Mouse (Mus musculus) neural tube, embryonic 15.5 days (tissue): Measurements from ENCODE around the gene Pisd. TPM values are rescaled to one million over a fixed set of nuclear protein-coding genes. Genes with fewer than 3 reads are reported as not detected.
"Not testable (repeated sequence)": the region's sequence is repeated elsewhere in the genome, so short reads cannot be mapped to it uniquely, and the experiment has no call there.

ENCODE experiments used
- ATAC-seq: fragments of 200-750 bp; cut with Nextera tagmentation; 2 replicates; pipeline ENCODE4 v1.8.0; 2017; ENCODE audit warnings: mild to moderate bottlenecking, moderate TSS enrichment, moderate library complexity; ENCODE audit not compliant: low FRiP score
- H3K27ac ChIP-seq: fragments of 300-500 bp; sonication (generic); replicated peaks from 2 replicates; pipeline ENCODE4 v1.5.1; 2015; ENCODE audit warnings: mild to moderate bottlenecking, inconsistent platforms
- H3K27me3 ChIP-seq: fragments of 300-500 bp; sonication (generic); replicated peaks from 2 replicates; pipeline ENCODE4 v1.6.1; 2015; ENCODE audit warnings: inconsistent platforms
- H3K36me3 ChIP-seq: fragments of 300-500 bp; sonication (generic); 2 replicates; pipeline ENCODE4 v1.6.1; 2015; ENCODE audit warnings: inconsistent platforms
- H3K4me1 ChIP-seq: fragments of 300-500 bp; sonication (generic); 2 replicates; pipeline ENCODE4 v1.6.1; 2015; ENCODE audit warnings: inconsistent platforms
- H3K4me2 ChIP-seq: fragments of 300-500 bp; sonication (generic); 2 replicates; pipeline ENCODE4 v1.6.1; 2015; ENCODE audit warnings: inconsistent platforms, mild to moderate bottlenecking, moderate library complexity
- H3K4me3 ChIP-seq: fragments of 300-500 bp; sonication (generic); replicated peaks from 2 replicates; pipeline ENCODE4 v1.5.1; 2015; ENCODE audit warnings: mild to moderate bottlenecking, inconsistent platforms
- H3K9ac ChIP-seq: fragments of 300-500 bp; sonication (generic); replicated peaks from 2 replicates; pipeline ENCODE4 v1.6.1; 2015; ENCODE audit warnings: mild to moderate bottlenecking, inconsistent platforms
- H3K9me3 ChIP-seq: fragments of 300-500 bp; sonication (generic); replicated peaks from 2 replicates; pipeline ENCODE4 v1.6.1; 2016; ENCODE audit warnings: inconsistent platforms
- WGBS: fragments of 180-500 bp; shearing (Covaris S2); methylation state at CpG from one replicate; pipeline ENCODE4 v1.1.7; 2015; ENCODE audit warnings: mixed read lengths; 5-methylcytosine and 5-hydroxymethylcytosine counted together
- polyA plus RNA-seq: library from polyadenylated mRNA; unstranded; fragments of >200 nt; fragmentation: Nextera tagmentation; extraction: Ambion mirVana; gene quantifications from 2 replicates; pipeline ENCODE4 v1.2.1, GENCODE M21; 2015

Gene Pisd
- polyA plus RNA-seq, 1 experiment from 2014 or later, result 92.2 TPM

DNA sequence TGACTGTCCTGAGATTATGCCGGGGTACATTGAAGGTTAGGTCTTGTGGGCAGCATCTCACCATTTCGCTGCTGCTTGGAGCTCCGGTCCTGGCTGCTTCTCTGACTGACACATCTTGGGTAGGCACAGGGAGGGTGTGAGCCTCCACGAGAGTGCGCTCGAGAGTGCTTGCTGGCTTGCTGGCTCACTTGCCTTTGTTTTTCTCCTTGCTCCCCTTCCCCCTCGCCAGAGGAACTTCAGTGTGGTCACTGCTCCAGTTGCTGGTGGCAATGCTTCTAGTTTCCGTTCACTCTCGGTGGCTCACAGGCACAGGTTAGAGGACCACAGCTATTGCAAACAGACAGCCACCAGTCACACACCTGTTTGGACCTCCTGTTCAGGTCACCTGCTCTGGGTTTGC is 43.3 kb downstream of the Pisd start:
- WGBS, result 63% methylated on average over 9 of the region's 9 CpGs
- no peak overlapping the region for H3K9ac ChIP-seq
- peaks cover 15% of the 10 kb centered on the region for H3K4me1 ChIP-seq
- no peaks in the 10 kb centered on the region for H3K9me3 ChIP-seq
- H3K27ac ChIP-seq, result peak overlapping the region; percentile 77
- ATAC-seq, result no peak
- peaks cover 8% of the 10 kb centered on the region; the same call in 1 of the 2 replicates for H3K36me3 ChIP-seq
- H3K27me3 ChIP-seq, result no peaks in the 10 kb centered on the region
- H3K4me3 ChIP-seq, result no peak overlapping the region
- no peak overlapping the region for H3K4me2 ChIP-seq

DNA sequence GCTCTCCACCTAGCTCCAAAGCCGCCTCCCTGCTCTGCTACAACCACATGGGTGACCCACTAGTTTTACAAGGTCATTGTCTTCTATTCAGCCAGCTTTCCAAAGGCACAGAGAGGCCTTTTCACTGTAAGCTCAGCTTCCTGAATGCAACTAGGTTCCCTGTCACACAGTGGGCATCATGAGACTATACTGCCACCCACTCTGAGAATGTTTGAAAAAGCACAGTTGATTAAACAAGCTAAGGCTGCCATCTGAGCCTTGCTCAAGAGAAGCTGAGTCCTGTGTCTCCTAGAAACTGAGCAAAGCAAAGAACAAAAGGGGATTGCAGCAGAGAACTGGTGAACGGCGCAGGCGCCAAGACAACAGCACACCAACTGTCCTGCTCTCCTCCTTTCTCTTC is 44.1 kb downstream of the Pisd start:
- not testable (repeated sequence) for H3K9ac ChIP-seq, H3K9me3 ChIP-seq, H3K4me2 ChIP-seq, H3K36me3 ChIP-seq, H3K27me3 ChIP-seq, H3K4me3 ChIP-seq
- Histone ChIP-seq H3K4me1 (peaks cover 12% of the 10 kb centered on the region), H3K27ac (peak overlapping the region; percentile 77)
- peak; percentile 29; the same call in 1 of the 2 replicates for ATAC-seq
- WGBS, result 58% methylated on average over 4 of the region's 4 CpGs

DNA sequence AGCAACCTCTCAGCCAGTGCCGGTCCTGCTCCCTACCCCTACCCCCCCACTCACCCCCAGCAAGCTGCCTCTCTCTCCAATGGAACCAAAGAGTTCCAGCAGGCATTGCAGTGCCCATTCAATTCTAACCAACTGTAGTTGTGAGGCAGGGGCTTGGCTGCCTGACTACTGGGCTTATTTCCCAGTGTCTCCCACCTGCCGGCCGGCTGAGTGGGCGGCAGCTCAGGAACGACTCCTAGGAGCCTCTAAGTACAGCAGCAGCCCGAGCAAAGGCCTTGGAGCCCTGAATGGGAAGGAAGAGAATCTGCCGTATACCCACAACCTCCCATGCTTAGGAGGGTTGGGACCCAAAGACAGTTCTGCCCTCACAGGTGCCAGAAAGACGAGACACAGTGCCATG is 44.6 kb downstream of the Pisd start:
- ATAC-seq, H3K4me3 ChIP-seq, H3K9me3 ChIP-seq, H3K36me3 ChIP-seq, H3K9ac ChIP-seq, H3K27me3 ChIP-seq, H3K4me2 ChIP-seq: not testable (repeated sequence)
- peak overlapping the region; percentile 48 for H3K27ac ChIP-seq
- H3K4me1 ChIP-seq, result peaks cover 12% of the 10 kb centered on the region
- 83% methylated on average over 8 of the region's 8 CpGs for WGBS

DNA sequence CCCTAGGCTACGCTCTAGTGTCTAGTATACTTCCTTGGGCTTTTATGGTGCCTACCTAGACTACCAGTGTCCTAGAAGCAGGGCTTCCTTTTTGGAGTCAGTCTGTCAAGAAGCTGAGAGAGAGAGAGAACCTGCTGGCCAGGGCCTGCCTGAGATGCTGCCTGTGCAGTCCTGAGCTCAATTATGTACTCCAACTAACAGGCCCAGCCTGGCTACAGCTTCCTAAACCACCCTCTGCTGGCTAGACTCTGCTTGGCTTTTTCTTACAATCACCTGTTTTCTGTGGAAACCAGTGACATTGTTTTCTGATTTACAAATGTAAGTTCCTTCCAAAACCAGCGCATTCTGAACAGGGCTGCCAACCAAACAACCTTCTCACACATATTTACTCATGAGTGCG is 45.3 kb downstream of the Pisd start:
- Histone ChIP-seq H3K4me3 (no peak overlapping the region), H3K27ac (no peak overlapping the region), H3K9ac (no peak overlapping the region), H3K9me3 (no peaks in the 10 kb centered on the region), H3K36me3 (peaks cover 9% of the 10 kb centered on the region), H3K27me3 (no peaks in the 10 kb centered on the region), H3K4me2 (no peak overlapping the region), H3K4me1 (peaks cover 12% of the 10 kb centered on the region)
- 96% methylated on average over 3 of the region's 3 CpGs for WGBS
- no peak for ATAC-seq

DNA sequence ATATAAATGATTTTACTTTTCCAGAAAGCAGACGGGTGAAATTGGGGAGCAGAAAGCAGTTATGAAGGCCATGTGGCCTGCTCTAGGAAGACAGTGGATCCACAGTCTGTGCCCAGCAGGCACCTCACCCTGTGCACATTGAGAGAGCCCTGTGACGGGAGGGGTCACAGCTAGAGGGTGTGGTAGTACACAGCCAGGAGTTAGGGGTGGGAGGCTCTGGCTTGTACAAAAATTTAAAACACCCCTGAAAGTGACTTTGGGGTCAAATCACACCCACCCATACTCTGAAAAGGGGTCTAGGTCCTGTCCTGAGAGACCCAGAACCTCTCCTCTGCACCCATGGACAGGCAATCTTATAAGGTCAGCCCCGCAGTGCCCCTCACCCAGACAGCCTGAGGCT is 48.7 kb downstream of the Pisd start:
- H3K27ac ChIP-seq, H3K4me3 ChIP-seq, ATAC-seq, H3K4me2 ChIP-seq, H3K9ac ChIP-seq, H3K4me1 ChIP-seq, H3K9me3 ChIP-seq, H3K27me3 ChIP-seq: not testable (repeated sequence)
- 94% methylated on average over 3 of the region's 3 CpGs for WGBS
- peaks cover 17% of the 10 kb centered on the region for H3K36me3 ChIP-seq

DNA sequence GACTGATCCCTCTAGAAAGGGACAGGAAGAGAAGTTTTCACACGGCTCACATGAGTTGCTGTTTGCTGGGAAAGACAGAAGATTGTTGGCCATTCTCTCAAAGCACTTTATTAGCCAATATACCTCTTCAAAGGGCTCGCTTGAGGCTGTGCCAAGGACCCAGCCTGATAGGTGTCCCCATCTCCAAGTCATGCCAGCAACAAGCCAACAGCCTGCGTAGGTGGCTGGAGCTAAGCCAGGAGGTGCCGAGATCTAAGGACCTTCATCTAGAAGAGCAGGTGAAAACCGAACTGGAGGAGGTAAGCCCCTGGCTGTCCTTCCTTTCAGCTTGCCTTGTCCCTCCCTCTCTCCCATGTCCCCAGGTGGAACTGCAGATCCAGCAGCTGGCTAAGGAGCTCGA is 49.7 kb downstream of the Pisd start:
- ATAC-seq, result no peak
- H3K9ac ChIP-seq, result no peak overlapping the region
- no peak overlapping the region for H3K4me3 ChIP-seq
- 90% methylated on average over 6 of the region's 6 CpGs for WGBS
- H3K27me3 ChIP-seq, result no peaks in the 10 kb centered on the region
- no peak overlapping the region for H3K27ac ChIP-seq
- peaks cover 4% of the 10 kb centered on the region; the same call in 1 of the 2 replicates for H3K4me1 ChIP-seq
- no peak overlapping the region for H3K4me2 ChIP-seq
- H3K9me3 ChIP-seq, result no peaks in the 10 kb centered on the region
- peaks cover 17% of the 10 kb centered on the region for H3K36me3 ChIP-seq

GRCm38 (mm10) chr5:32733892-32734291 is 51.6 kb downstream of the Pisd start:
- H3K9ac ChIP-seq, ATAC-seq, H3K4me1 ChIP-seq, H3K4me2 ChIP-seq, H3K9me3 ChIP-seq, H3K4me3 ChIP-seq, H3K27me3 ChIP-seq, H3K27ac ChIP-seq: not testable (repeated sequence)
- WGBS, result 97% methylated on average over 6 of the region's 6 CpGs
- H3K36me3 ChIP-seq, result peaks cover 17% of the 10 kb centered on the region

GRCm38 (mm10) chr5:32728851-32729250 is 56.6 kb downstream of the Pisd start:
- Histone ChIP-seq H3K9me3 (no peaks in the 10 kb centered on the region), H3K9ac (no peak overlapping the region), H3K4me3 (no peak overlapping the region), H3K27me3 (no peaks in the 10 kb centered on the region), H3K27ac (no peak overlapping the region), H3K4me2 (no peak overlapping the region), H3K36me3 (peaks cover 4% of the 10 kb centered on the region), H3K4me1 (no peaks in the 10 kb centered on the region)
- WGBS, result 87% methylated on average over 8 of the region's 8 CpGs
- ATAC-seq, result no peak

DNA sequence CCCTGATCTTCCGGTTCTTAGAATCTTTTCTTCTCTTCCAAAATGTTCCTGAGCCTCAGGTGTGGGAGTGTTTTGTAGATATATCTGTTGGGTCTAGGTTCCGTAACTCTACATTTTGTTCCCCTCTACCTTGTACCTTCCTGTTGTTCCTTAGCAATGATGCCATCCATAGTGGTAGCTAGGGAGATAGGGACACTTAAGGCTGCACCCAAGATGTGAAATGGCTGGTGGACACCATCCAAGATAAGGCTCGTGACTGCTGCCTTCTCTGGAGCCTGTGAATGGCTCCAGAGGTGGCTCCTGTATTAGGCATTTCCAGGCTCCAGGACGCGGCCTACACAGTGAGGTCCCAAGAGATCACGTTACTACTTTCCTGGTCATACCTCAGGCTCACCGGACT is 57.1 kb downstream of the Pisd start:
- 86% methylated on average over 7 of the region's 7 CpGs for WGBS

GRCm38 (mm10) chr5:32725397-32725796 is 60.0 kb downstream of the Pisd start:
- H3K9me3 ChIP-seq, H3K9ac ChIP-seq, H3K4me3 ChIP-seq, H3K27me3 ChIP-seq, H3K36me3 ChIP-seq, ATAC-seq, H3K4me1 ChIP-seq, H3K4me2 ChIP-seq, H3K27ac ChIP-seq: not testable (repeated sequence)
- WGBS, result 77% methylated on average over 3 of the region's 3 CpGs

More for the DNA sequence above, 57.1 kb downstream of the Pisd start:
- no peak overlapping the region for H3K27ac ChIP-seq
- no peaks in the 10 kb centered on the region for H3K36me3 ChIP-seq
- H3K4me1 ChIP-seq, result no peaks in the 10 kb centered on the region
- H3K9me3 ChIP-seq, result no peaks in the 10 kb centered on the region
- no peak overlapping the region for H3K4me2 ChIP-seq
- no peaks in the 10 kb centered on the region for H3K27me3 ChIP-seq
- H3K9ac ChIP-seq, result no peak overlapping the region
- ATAC-seq, result no peak
- no peak overlapping the region for H3K4me3 ChIP-seq

DNA sequence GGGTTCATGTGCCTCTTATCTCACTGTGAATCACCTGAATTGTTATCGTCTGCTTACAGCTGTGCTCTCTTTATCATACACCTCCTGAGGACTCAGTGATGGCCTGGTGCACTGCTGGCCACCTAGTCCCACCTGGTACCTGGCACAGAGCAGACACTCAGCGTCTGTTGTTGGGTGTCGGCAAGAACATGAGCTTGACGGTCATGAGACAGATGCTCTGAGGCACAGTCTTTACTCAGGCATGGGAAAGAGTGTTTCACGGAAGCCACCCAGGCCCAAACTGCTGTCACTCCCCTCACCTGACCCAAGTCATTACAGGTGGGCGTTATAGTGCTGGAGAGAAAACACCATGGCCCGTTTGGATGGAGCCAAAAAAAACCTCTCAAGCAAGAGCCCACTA is 61.5 kb downstream of the Pisd start:
- no peak overlapping the region for H3K27ac ChIP-seq
- H3K36me3 ChIP-seq, result no peaks in the 10 kb centered on the region
- H3K4me1 ChIP-seq, result no peaks in the 10 kb centered on the region
- ATAC-seq, result no peak
- no peaks in the 10 kb centered on the region for H3K9me3 ChIP-seq
- no peaks in the 10 kb centered on the region for H3K27me3 ChIP-seq
- no peak overlapping the region for H3K9ac ChIP-seq
- no peak overlapping the region for H3K4me3 ChIP-seq
- WGBS, result 91% methylated on average over 7 of the region's 7 CpGs
- no peak overlapping the region for H3K4me2 ChIP-seq

GRCm38 (mm10) chr5:32722711-32723110 is 62.7 kb downstream of the Pisd start:
- not testable (repeated sequence) for H3K9ac ChIP-seq, H3K4me2 ChIP-seq, H3K4me3 ChIP-seq, H3K27ac ChIP-seq, H3K9me3 ChIP-seq, H3K4me1 ChIP-seq, H3K36me3 ChIP-seq, ATAC-seq, H3K27me3 ChIP-seq
- WGBS, result 85% methylated on average over 8 of the region's 8 CpGs

GRCm38 (mm10) chr5:32722263-32722662 is 63.2 kb downstream of the Pisd start:
- Histone ChIP-seq H3K27ac (no peak overlapping the region), H3K4me3 (no peak overlapping the region), H3K4me2 (no peak overlapping the region), H3K9me3 (no peaks in the 10 kb centered on the region), H3K27me3 (no peaks in the 10 kb centered on the region), H3K9ac (no peak overlapping the region), H3K4me1 (no peaks in the 10 kb centered on the region), H3K36me3 (no peaks in the 10 kb centered on the region)
- 79% methylated on average over 7 of the region's 7 CpGs for WGBS
- no peak for ATAC-seq
